ENCODE assay signal across 18 mouse cellular contexts in the genomic region with DNA sequence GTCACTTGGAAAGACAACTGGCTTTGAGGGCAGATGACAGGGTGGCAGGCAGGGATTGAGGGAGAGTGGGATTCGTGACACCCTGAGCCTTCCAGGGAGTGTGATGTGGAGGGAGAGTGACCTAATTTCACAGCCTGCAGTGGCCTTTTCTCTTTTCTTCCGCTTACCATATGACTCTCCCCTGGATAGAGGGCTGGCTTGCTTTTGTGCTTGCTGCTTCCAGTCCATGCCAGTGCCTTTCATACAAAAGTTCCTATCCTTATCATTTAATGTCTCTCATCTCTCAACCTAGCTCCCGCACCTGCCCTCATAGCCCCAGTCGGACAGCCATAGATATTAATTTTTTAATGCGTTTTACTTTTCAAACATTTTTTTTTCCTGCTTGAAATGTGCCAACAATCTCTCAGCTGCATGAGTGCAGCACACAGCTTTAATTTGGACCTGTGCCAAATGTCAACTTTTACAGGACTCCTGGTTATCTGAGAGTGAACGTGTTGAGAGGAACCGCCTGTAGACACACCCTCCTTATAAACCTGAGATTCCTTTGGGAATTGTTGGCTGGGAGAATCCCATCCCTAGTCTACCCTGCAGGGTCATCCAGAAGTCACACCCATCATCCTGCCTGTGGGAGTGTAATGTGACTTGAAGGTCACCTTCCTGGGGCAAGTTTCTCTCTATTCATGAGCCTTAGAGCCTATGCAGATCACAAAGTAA.
A peak's percentile ranks its signal among the peaks of the same experiment; 100 is the strongest.
DNase-seq lines count a peak whose midpoint lies in the region; ATAC-seq lines count a peak whose summit lies in the region.
"Had no signal": no experiment of that assay in that cellular context is flagged by ENCODE, and none has a peak within 500 bp of the region (broad histone marks: within the 10 kb centered on the region; RNA-seq: fewer than 3 reads in every experiment).

No protein-coding gene starts in this region.

- peak; percentile 10 to 23 for DNase-seq in heart, adult 18-20 months
- DNase-seq in heart, postnatal 4 days, result no peak
- no peak for DNase-seq in lung, postnatal 4 days
- DNase-seq in retina, postnatal 1 day, result peak; percentile 3
- no peak for DNase-seq in frontal cortex, postnatal 10 days (ENCODE audit: low spot score in 2 of 2)
- DNase-seq: gastrocnemius, adult 2 months; kidney, adult 18-20 months; layer of hippocampus, adult 9-11 months; liver; lung, postnatal 14 days; thymus, postnatal 4 days had no signal

- 42% methylated on average over 7 of the region's 7 CpGs for WGBS in lung, embryonic 15.5 days
- WGBS in heart, embryonic 14.5 days, result 39% methylated on average over 7 of the region's 7 CpGs

- H3K36me3 ChIP-seq in lung, embryonic 15.5 days, result no peaks in the 10 kb centered on the region
- H3K36me3 ChIP-seq in heart, embryonic 14.5 days (ENCODE audit: control insufficient read depth, insufficient read depth, low read length), result no peaks in the 10 kb centered on the region
- H3K36me3 ChIP-seq: embryonic facial prominence, embryonic 15.5 days; midbrain, embryonic 13.5 days had no signal

- 0 out of 2 replicates have a peak, but pooled peaks have one; percentile 27 for ATAC-seq in lung, embryonic 15.5 days (ENCODE audit: borderline replicate concordance, extremely low read depth, low FRiP score, low TSS enrichment)
- ATAC-seq in heart, embryonic 14.5 days (ENCODE audit: insufficient number of reproducible peaks, insufficient read depth, low FRiP score, low read depth), result peak; percentile 47; the same call in 1 of the 2 replicates
- no peak for ATAC-seq in CD4-positive, CD25-positive, alpha-beta regulatory T cell, adult 4 months
- ATAC-seq: activated CD4-positive, CD25-positive, alpha-beta regulatory T cell, adult 4 months; forebrain, embryonic 13.5 days; midbrain, embryonic 13.5 days had no signal

- H3K27ac ChIP-seq in lung, embryonic 15.5 days, result no peak overlapping the region
- peak overlapping the region in 1 of 2 experiments; percentile 29; a peak in 2 of 4 replicates for H3K27ac ChIP-seq in heart, embryonic 14.5 days (replicated peaks in 1 of 2; ENCODE audit: control insufficient read depth in 1 of 2, insufficient read depth in 1 of 2, low read depth in 2 of 2, low read length in 2 of 2)
- H3K27ac ChIP-seq: embryonic facial prominence, embryonic 15.5 days; forebrain, embryonic 13.5 days; gastrocnemius, adult 2 months; midbrain, embryonic 13.5 days had no signal

- no peak overlapping the region for H3K4me2 ChIP-seq in lung, embryonic 15.5 days
- H3K4me2 ChIP-seq in heart, embryonic 14.5 days (ENCODE audit: low read length), result no peak overlapping the region
- H3K4me2 ChIP-seq: embryonic facial prominence, embryonic 15.5 days; forebrain, embryonic 13.5 days; midbrain, embryonic 13.5 days had no signal

- H3K9me3 ChIP-seq in lung, embryonic 15.5 days, result no peaks in the 10 kb centered on the region
- no peaks in the 10 kb centered on the region for H3K9me3 ChIP-seq in heart, embryonic 14.5 days (ENCODE audit: control insufficient read depth, low read length)
- H3K9me3 ChIP-seq: embryonic facial prominence, embryonic 15.5 days; forebrain, embryonic 13.5 days; midbrain, embryonic 13.5 days had no signal

- H3K27me3 ChIP-seq in lung, embryonic 15.5 days, result no peaks in the 10 kb centered on the region
- H3K27me3 ChIP-seq in heart, embryonic 14.5 days (ENCODE audit: control insufficient read depth, insufficient read depth, low read length), result no peaks in the 10 kb centered on the region
- H3K27me3 ChIP-seq: embryonic facial prominence, embryonic 15.5 days; forebrain, embryonic 13.5 days; midbrain, embryonic 13.5 days had no signal

- H3K4me3 ChIP-seq in lung, embryonic 15.5 days, result no peak overlapping the region
- no peak overlapping the region for H3K4me3 ChIP-seq in heart, embryonic 14.5 days (ENCODE audit: control insufficient read depth in 1 of 2, insufficient read depth in 1 of 2, low read depth in 1 of 2, low read length in 2 of 2)
- H3K4me3 ChIP-seq: embryonic facial prominence, embryonic 15.5 days; forebrain, embryonic 13.5 days; gastrocnemius, adult 2 months; midbrain, embryonic 13.5 days had no signal

- no peaks in the 10 kb centered on the region for H3K4me1 ChIP-seq in lung, embryonic 15.5 days
- peaks cover 11 to 14% of the 10 kb centered on the region in 2 experiments for H3K4me1 ChIP-seq in heart, embryonic 14.5 days (ENCODE audit: control insufficient read depth in 2 of 2, insufficient read depth in 2 of 2, low read length in 2 of 2)
- H3K4me1 ChIP-seq: embryonic facial prominence, embryonic 15.5 days; forebrain, embryonic 13.5 days; midbrain, embryonic 13.5 days had no signal

- H3K9ac ChIP-seq in lung, embryonic 15.5 days, result no peak overlapping the region
- H3K9ac ChIP-seq in heart, embryonic 14.5 days (ENCODE audit: low read length), result no peak overlapping the region
- H3K9ac ChIP-seq: embryonic facial prominence, embryonic 15.5 days; forebrain, embryonic 13.5 days; midbrain, embryonic 13.5 days had no signal

Comparison
In these comparisons a context has a peak if more than half of its experiments do, and no peak if none do; other contexts are left out.
1. DNase-seq: peak in heart, adult 18-20 months (2 of 2) and retina, postnatal 1 day (single experiment); none in heart, postnatal 4 days (single experiment), lung, postnatal 4 days (0 of 2) and frontal cortex, postnatal 10 days (0 of 2).